Mouse (Mus musculus): ENCODE data around the gene Nmrk2.

Nmrk2 gene

DNA sequence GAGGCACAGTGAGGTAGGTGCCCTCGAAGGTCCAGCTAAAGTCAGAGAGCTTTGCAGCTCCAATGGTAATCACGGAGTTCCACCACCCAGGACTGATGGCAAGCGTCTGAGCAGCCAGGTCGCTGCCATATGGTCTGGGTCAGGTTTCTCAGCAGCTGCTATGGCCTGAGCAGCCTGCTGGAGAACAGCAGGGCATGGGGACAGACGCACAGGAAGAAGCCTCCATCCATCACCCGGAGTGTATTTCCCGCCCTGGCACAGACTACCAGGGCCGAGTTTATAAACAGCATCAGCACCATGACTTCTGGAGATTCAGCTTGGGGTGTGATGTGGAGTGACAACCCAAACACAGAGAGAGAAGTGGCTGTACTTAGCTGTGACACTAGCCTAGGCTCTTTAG is 36.7 kb downstream of the Nmrk2 start:
- no peak for DNase-seq (ENCODE audit: low read depth, low spot score)

DNA sequence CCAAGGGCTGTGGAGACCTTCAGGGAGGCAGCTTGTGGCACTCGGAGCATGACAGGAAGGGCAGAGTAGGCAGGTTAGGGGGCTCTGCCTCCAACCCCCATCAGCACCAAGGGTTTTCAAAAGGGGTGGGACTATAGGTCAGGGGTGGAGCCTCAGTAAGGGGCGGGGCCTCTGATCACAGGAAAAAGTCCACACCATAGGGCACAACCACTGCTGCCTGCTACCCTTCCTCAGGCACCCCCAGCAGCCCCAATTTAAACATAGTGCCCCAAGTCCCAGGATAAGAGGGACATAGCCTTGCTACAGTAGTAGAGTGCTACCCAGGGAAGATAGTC is 39.6 kb downstream of the Nmrk2 start:
- no peak for DNase-seq (ENCODE audit: low read depth, low spot score)

DNA sequence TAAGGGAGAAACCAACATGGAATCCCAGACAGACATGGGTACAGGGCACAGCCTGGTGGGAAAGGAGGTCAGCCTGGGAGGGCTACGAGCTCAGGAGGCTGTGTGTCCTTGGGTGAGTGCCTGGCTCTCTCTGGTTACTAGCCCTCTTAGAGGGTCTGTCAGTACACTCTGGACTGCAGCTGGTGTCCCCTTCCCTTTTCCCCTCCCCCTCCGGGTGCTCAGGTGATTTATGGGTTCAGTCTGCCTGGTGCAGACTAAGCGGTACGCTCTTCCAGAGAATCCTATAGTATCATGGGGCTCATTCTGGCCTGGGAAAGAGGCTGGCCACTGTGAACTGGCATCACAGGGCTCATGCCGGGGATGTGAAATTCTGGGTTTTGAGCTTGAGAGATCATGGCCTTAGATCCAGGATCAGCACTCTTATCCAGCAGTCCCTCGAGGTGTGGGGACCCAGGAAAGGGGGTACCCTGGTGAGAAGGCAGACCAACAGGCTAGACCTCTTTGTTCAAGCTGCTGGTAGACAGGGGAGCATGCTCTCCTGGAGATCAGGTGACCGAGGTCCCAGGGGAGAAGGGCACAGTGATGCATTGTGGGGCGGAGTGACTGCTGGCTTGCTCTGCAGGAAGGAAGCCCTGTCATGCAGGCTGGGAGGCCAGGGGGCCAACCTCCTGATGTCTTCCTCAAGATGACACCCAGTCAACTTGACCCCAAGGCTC is 40.1 kb downstream of the Nmrk2 start:
- no peak for DNase-seq (ENCODE audit: low read depth, low spot score)

DNA sequence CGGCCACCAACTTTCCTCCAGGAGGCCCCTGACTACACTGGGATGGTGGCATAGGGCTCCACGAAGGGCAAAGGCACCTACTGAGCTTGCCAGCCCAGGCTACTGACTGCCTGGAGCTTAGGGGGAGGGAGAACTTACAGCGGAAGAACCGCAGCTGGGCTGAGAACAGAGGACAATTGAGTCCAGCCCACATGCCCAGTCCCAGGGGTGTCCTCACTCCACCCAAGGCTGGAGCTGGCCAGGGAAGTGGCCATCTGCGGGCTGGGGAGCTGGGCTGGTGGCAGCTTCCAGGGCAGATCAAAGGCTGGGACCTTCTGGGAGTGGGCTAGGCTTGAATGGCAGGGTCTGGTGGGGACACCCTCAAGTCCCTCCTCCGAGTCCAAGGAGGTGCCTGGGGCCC is 47.1 kb downstream of the Nmrk2 start:
- DNase-seq (ENCODE audit: low read depth, low spot score): no peak

DNA sequence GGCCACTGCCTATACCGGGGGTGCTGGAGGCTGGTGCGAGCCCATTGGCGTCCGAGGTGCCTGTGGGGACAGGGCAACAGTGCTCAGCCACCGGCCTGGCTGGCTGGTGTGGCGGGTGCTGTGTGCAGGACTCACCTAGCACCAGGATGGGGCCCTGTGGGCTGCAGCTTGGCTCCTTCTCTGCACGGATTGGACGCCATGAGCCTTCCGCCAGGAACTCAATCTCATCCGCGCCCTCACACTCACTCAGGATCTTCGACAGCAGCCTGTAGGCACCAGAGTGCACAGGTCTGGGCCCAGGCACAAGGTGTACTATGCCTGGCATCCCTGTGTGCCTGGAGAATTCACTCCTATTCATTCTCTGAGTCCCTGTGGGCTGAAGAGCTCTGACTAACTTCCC is 47.5 kb downstream of the Nmrk2 start:
- DNase-seq (ENCODE audit: low read depth, low spot score): no peak

DNA sequence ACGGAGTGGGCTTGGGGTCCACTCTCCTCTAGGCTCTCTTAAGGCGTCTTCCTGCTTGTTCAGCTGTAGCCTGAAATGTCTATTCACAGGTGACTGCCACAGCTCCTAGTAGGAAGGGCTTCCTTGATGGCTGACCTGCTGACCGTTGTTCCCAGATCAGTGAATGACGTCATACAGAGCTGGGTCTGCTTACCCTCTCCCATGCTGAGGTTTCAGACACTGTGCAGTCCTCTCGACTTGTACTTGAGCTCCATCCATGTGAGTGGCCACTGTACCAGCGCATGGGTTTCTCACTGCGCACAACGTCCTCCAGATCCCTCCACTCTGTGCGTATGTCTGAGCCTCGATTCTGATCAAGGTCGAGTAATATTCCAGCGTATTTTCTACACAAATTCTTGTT is 49.2 kb downstream of the Nmrk2 start:
- DNase-seq (ENCODE audit: low read depth, low spot score): no peak

DNA sequence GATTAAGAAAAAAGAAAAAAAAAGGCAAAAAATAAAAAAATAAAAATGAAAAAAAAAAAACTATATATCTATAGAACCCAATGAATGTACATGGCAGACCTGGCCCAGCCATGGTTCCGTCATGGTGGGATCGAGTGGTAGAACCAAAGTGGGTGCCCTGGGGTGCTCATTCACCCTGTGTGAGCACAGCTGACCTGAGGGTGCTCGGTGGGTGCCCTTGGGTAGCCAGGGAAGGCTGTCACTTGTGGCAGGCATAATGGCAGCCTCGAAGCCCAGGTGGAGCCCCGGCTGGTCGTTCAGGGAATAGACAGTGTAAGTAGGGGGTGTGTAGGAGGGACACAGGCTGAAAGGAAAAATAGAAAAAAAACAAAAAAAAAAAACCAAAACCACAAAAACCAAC is 50.6 kb downstream of the Nmrk2 start:
- no peak for DNase-seq (ENCODE audit: low read depth, low spot score)
